15 mouse cellular contexts compared by ENCODE assay signal in the genomic region with DNA sequence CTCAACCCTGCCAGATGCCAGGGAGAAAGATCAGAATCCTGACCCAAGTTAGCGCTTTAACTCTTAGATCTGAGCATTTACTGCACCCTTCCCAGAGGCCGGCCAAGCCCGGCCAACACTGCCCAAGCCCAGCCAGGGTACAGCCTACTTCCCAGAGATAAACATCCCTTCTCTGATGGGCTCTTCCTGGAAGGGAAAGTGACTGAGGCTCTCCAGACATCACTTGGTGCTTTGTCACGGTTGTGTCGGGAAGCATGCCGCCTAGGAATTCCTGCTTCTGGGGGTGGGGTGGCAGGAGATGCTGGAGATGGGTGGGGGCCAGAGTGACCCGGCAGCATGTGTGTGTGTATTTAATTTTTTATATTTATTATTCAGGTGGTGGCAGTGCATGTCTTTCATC. TPM values are rescaled to one million over a fixed set of nuclear protein-coding genes. Genes with fewer than 3 reads are reported as not detected.
DNase-seq lines count a peak whose midpoint lies in the region; ATAC-seq and TF ChIP-seq lines count a peak whose summit lies in the region.
"Had no signal": no experiment of that assay in that cellular context is flagged by ENCODE, and none has a peak within 500 bp of the region (broad histone marks: within the 10 kb centered on the region; RNA-seq: fewer than 3 reads in every experiment).

No protein-coding gene starts in this region.

- H3K4me2 ChIP-seq in heart, embryonic 14.5 days (ENCODE audit: low read length), result no peak overlapping the region
- H3K4me2 ChIP-seq in liver, postnatal 0 days (ENCODE audit: low read depth, low read length), result no peak overlapping the region
- H3K4me2 ChIP-seq in liver, embryonic 12.5 days, result no peak overlapping the region
- no peak overlapping the region for H3K4me2 ChIP-seq in stomach, embryonic 15.5 days
- H3K4me2 ChIP-seq: forebrain, embryonic 15.5 days; hindbrain, embryonic 12.5 days; limb, embryonic 15.5 days had no signal

- H3K4me1 ChIP-seq in heart, embryonic 14.5 days (ENCODE audit: control insufficient read depth in 2 of 2, insufficient read depth in 2 of 2, low read length in 2 of 2), result peaks cover 15 to 36% of the 10 kb centered on the region in 2 experiments
- peaks cover 25% of the 10 kb centered on the region for H3K4me1 ChIP-seq in liver, postnatal 0 days (ENCODE audit: insufficient read depth)
- peaks cover 65% of the 10 kb centered on the region for H3K4me1 ChIP-seq in liver, embryonic 12.5 days
- peaks cover 44% of the 10 kb centered on the region for H3K4me1 ChIP-seq in stomach, embryonic 15.5 days

- no peak overlapping the region for H3K9ac ChIP-seq in heart, embryonic 14.5 days (ENCODE audit: low read length)
- H3K9ac ChIP-seq in liver, postnatal 0 days (replicated peaks), result 0 out of 2 replicates have a peak overlapping the region, but pooled peaks have one; percentile 4
- no peak overlapping the region for H3K9ac ChIP-seq in liver, embryonic 12.5 days
- no peak overlapping the region for H3K9ac ChIP-seq in stomach, embryonic 15.5 days
- H3K9ac ChIP-seq: forebrain, embryonic 15.5 days; hindbrain, embryonic 12.5 days; limb, embryonic 15.5 days had no signal

- 22% methylated on average over 7 of the region's 7 CpGs for WGBS in heart, embryonic 14.5 days
- WGBS in liver, postnatal 0 days (ENCODE audit: insufficient replicate concordance), result 74% methylated on average over 7 of the region's 7 CpGs
- WGBS in liver, embryonic 12.5 days (ENCODE audit: insufficient replicate concordance), result 69% methylated on average over 7 of the region's 7 CpGs
- 51% methylated on average over 7 of the region's 7 CpGs for WGBS in stomach, embryonic 15.5 days

- no peak overlapping the region for H3K4me3 ChIP-seq in heart, embryonic 14.5 days (ENCODE audit: control insufficient read depth in 1 of 2, insufficient read depth in 1 of 2, low read depth in 1 of 2, low read length in 2 of 2)
- no peak overlapping the region for H3K4me3 ChIP-seq in liver, postnatal 0 days (ENCODE audit: low read depth, low read length)
- H3K4me3 ChIP-seq in liver, embryonic 12.5 days, result no peak overlapping the region
- H3K4me3 ChIP-seq in stomach, embryonic 15.5 days (replicated peaks), result no peak overlapping the region
- H3K4me3 ChIP-seq: forebrain, embryonic 15.5 days; hindbrain, embryonic 12.5 days; limb, embryonic 15.5 days had no signal

- H3K27ac ChIP-seq in heart, embryonic 14.5 days (replicated peaks in 1 of 2; ENCODE audit: control insufficient read depth in 1 of 2, insufficient read depth in 1 of 2, low read depth in 2 of 2, low read length in 2 of 2), result 0 out of 4 replicates have a peak overlapping the region, but pooled peaks of 1 of the 2 experiments have one; percentile 19
- H3K27ac ChIP-seq in liver, postnatal 0 days (ENCODE audit: low read depth), result no peak overlapping the region
- no peak overlapping the region; the same call in 1 of the 2 replicates for H3K27ac ChIP-seq in liver, embryonic 12.5 days
- H3K27ac ChIP-seq in stomach, embryonic 15.5 days, result peak overlapping the region; percentile 1; the same call in 1 of the 2 replicates
- H3K27ac ChIP-seq: forebrain, embryonic 15.5 days; hindbrain, embryonic 12.5 days had no signal

- no peak for TF ChIP-seq CTCF in liver, postnatal 0 days (IDR thresholded peaks at IDR 0.05; ENCODE audit: low read depth)

- peak; percentile 41; the same call in 1 of the 2 replicates for ATAC-seq in heart, embryonic 14.5 days (ENCODE audit: insufficient number of reproducible peaks, insufficient read depth, low FRiP score, low read depth)
- no peak for ATAC-seq in liver, postnatal 0 days
- ATAC-seq in liver, embryonic 12.5 days, result no peak
- ATAC-seq in stomach, embryonic 15.5 days (ENCODE audit: insufficient read depth, low FRiP score, low read depth), result no peak
- ATAC-seq: forebrain, embryonic 15.5 days had no signal

- H3K9me3 ChIP-seq in heart, embryonic 14.5 days (ENCODE audit: control insufficient read depth, low read length), result peaks cover 6% of the 10 kb centered on the region
- peaks cover 7% of the 10 kb centered on the region for H3K9me3 ChIP-seq in liver, postnatal 0 days (ENCODE audit: low read length)
- H3K9me3 ChIP-seq in liver, embryonic 12.5 days (replicated peaks), result 0 out of 2 replicates have a peak, but pooled peaks cover 10% of the 10 kb centered on the region
- no peaks in the 10 kb centered on the region for H3K9me3 ChIP-seq in stomach, embryonic 15.5 days
- H3K9me3 ChIP-seq: forebrain, embryonic 15.5 days; hindbrain, embryonic 12.5 days; limb, embryonic 15.5 days had no signal

- peaks cover 12% of the 10 kb centered on the region for H3K36me3 ChIP-seq in heart, embryonic 14.5 days (ENCODE audit: control insufficient read depth, insufficient read depth, low read length)
- H3K36me3 ChIP-seq in liver, postnatal 0 days (replicated peaks; ENCODE audit: insufficient read depth, low read length), result peaks cover 13% of the 10 kb centered on the region
- peaks cover 57% of the 10 kb centered on the region for H3K36me3 ChIP-seq in liver, embryonic 12.5 days
- peaks cover 16% of the 10 kb centered on the region; the same call in 1 of the 2 replicates for H3K36me3 ChIP-seq in stomach, embryonic 15.5 days

- no peak for DNase-seq in heart, postnatal 14 days
- no peak for DNase-seq in liver, postnatal 0 days
- peak; percentile 60 to 65 for DNase-seq in kidney, postnatal 36 days
- DNase-seq in layer of hippocampus, postnatal 10 days (ENCODE audit: low spot score in 2 of 2), result no peak
- DNase-seq: cerebellum, adult 2 months; gastrocnemius, postnatal 36 days; retina, postnatal 1 day; thymus, postnatal 4 days had no signal

- no peak for TF ChIP-seq EP300 in liver, postnatal 0 days (IDR thresholded peaks at IDR 0.05; ENCODE audit: low read depth)

- no peaks in the 10 kb centered on the region for H3K27me3 ChIP-seq in heart, embryonic 14.5 days (ENCODE audit: control insufficient read depth, insufficient read depth, low read length)
- no peaks in the 10 kb centered on the region for H3K27me3 ChIP-seq in liver, postnatal 0 days (ENCODE audit: insufficient read depth, low read length)
- H3K27me3 ChIP-seq in liver, embryonic 12.5 days (replicated peaks), result no peaks in the 10 kb centered on the region
- no peaks in the 10 kb centered on the region for H3K27me3 ChIP-seq in stomach, embryonic 15.5 days (replicated peaks)
- H3K27me3 ChIP-seq: forebrain, embryonic 15.5 days; hindbrain, embryonic 12.5 days; limb, embryonic 15.5 days had no signal

- intact Hi-C loops in heart, postnatal 14 days (cut with DNase I), result no loop called here

RNA-seq across cellular contexts. Expression of a gene that starts 11.6 kb away (rescaled TPM):
- 13.3 and 16.8 TPM in 2 replicates for polyA plus RNA-seq in heart, embryonic 14.5 days (2014; fragmentation: Nextera tagmentation; extraction: Ambion mirVana)
- 10 to 100 TPM; 30.9 to 33.4 TPM for total RNA-seq in heart, postnatal 14 days (2021)
- 12.4 and 13.7 TPM in 2 replicates for polyA plus RNA-seq in liver, postnatal 0 days (2015; fragmentation: Nextera tagmentation; extraction: Ambion mirVana)
- 21.1 and 21.9 TPM in 2 replicates for polyA plus RNA-seq in liver, embryonic 12.5 days (2016; fragmentation: Nextera tagmentation; extraction: Ambion mirVana)
- 51.6 and 59.6 TPM in 2 replicates for polyA plus RNA-seq in stomach, embryonic 15.5 days (2015; fragmentation: Nextera tagmentation; extraction: Ambion mirVana)
- total RNA-seq in layer of hippocampus, postnatal 10 days (2021), result 10 to 100 TPM; 43.2 to 47.6 TPM

RNA-seq across cellular contexts. Expression of a gene that starts 30.3 kb away (rescaled TPM):
- 0.18 and 0.19 TPM in 2 replicates for polyA plus RNA-seq in heart, embryonic 14.5 days (2014; fragmentation: Nextera tagmentation; extraction: Ambion mirVana)
- under 1 TPM in 1 of 2 experiments, not detected in 1; 0.20 TPM for total RNA-seq in heart, postnatal 14 days (2021)
- polyA plus RNA-seq in liver, postnatal 0 days (2015; fragmentation: Nextera tagmentation; extraction: Ambion mirVana), result 0.38 and 0.46 TPM in 2 replicates
- 0.20 TPM in 1 of 2 replicates, not detected in the other for polyA plus RNA-seq in liver, embryonic 12.5 days (2016; fragmentation: Nextera tagmentation; extraction: Ambion mirVana)
- 0.23 and 0.42 TPM in 2 replicates for polyA plus RNA-seq in stomach, embryonic 15.5 days (2015; fragmentation: Nextera tagmentation; extraction: Ambion mirVana)
- total RNA-seq in layer of hippocampus, postnatal 10 days (2021), result not detected
- total RNA-seq: gastrocnemius, postnatal 36 days; monocyte, adult 5-6 weeks had no signal

RNA-seq across cellular contexts. Expression of a gene that starts 55.9 kb away (rescaled TPM):
- 15.4 and 20.0 TPM in 2 replicates for polyA plus RNA-seq in heart, embryonic 14.5 days (2014; fragmentation: Nextera tagmentation; extraction: Ambion mirVana)
- 1 to 10 TPM; 6.5 to 7.1 TPM for total RNA-seq in heart, postnatal 14 days (2021)
- polyA plus RNA-seq in liver, postnatal 0 days (2015; fragmentation: Nextera tagmentation; extraction: Ambion mirVana), result 4.3 and 4.6 TPM in 2 replicates
- polyA plus RNA-seq in liver, embryonic 12.5 days (2016; fragmentation: Nextera tagmentation; extraction: Ambion mirVana), result 14.8 and 16.0 TPM in 2 replicates
- polyA plus RNA-seq in stomach, embryonic 15.5 days (2015; fragmentation: Nextera tagmentation; extraction: Ambion mirVana), result 20.0 and 20.7 TPM in 2 replicates
- 10 to 100 TPM; 13.3 to 15.4 TPM for total RNA-seq in layer of hippocampus, postnatal 10 days (2021)

RNA-seq across cellular contexts. Expression of a gene that starts 56.1 kb away (rescaled TPM):
- 43.0 and 44.8 TPM in 2 replicates for polyA plus RNA-seq in heart, embryonic 14.5 days (2014; fragmentation: Nextera tagmentation; extraction: Ambion mirVana)
- total RNA-seq in heart, postnatal 14 days (2021), result 10 to 100 TPM; 15.3 to 16.0 TPM
- polyA plus RNA-seq in liver, postnatal 0 days (2015; fragmentation: Nextera tagmentation; extraction: Ambion mirVana), result 24.1 and 26.5 TPM in 2 replicates
- 56.1 and 58.5 TPM in 2 replicates for polyA plus RNA-seq in liver, embryonic 12.5 days (2016; fragmentation: Nextera tagmentation; extraction: Ambion mirVana)
- polyA plus RNA-seq in stomach, embryonic 15.5 days (2015; fragmentation: Nextera tagmentation; extraction: Ambion mirVana), result 43.8 and 49.8 TPM in 2 replicates
- 10 to 100 TPM; 22.6 to 24.9 TPM for total RNA-seq in layer of hippocampus, postnatal 10 days (2021)

Comparison
In these comparisons a context has a peak if more than half of its experiments do, and no peak if none do; other contexts are left out.
1. DNase-seq: peak in kidney, postnatal 36 days (2 of 2); none in heart, postnatal 14 days (0 of 2), liver, postnatal 0 days (single experiment) and layer of hippocampus, postnatal 10 days (0 of 2).